Comparison of ENCODE assay signal across 8 mouse cellular contexts in the genomic region with DNA sequence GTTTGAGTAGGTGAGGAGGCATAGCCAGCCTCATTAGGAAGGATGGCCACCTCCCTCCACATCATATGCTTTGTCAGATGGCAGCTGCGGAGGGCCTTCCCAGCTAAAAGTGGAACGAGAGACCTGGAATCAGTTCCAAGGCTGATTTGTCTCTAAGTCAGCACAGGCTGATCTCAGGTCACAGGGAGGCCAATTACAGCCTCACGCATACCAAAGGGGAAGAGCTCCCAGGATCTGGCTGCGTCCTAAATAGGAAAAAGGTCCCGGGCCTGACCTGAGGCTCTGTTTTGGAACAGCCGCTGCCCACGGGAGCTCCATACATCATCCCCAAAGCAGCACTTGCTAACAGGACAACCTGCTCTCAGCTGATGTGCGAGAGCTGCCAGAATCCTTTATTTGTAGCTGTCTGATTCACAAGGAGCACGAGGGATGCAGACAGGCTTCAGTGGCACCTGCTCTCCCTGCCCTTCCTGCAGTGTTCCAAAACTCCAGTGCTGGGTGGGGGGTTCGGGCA.
A peak's percentile ranks its signal among the peaks of the same experiment; 100 is the strongest.
DNase-seq lines count a peak whose midpoint lies in the region; ATAC-seq and TF ChIP-seq lines count a peak whose summit lies in the region.

No protein-coding gene starts in this region.

- DNase-seq in frontal cortex, postnatal 25 days (ENCODE audit: low spot score in 2 of 2): no peak
- peak; percentile 56 for DNase-seq in right cerebral cortex, adult 18-20 months
- no peak for DNase-seq in right cerebral cortex, postnatal 4 days
- DNase-seq in heart, adult 8-10 months (ENCODE audit: low spot score): peak; percentile 78
- DNase-seq in midbrain, postnatal 0 days (ENCODE audit: low spot score): peak; percentile 31

- no peaks in the 10 kb centered on the region for H3K27me3 ChIP-seq in midbrain, postnatal 0 days (ENCODE audit: insufficient read depth, low read length)
- no peaks in the 10 kb centered on the region for H3K27me3 ChIP-seq in kidney, embryonic 15.5 days

- 47% methylated on average over 10 of the region's 10 CpGs for WGBS in midbrain, postnatal 0 days
- WGBS in kidney, embryonic 15.5 days: 23% methylated on average over 10 of the region's 10 CpGs

- TF ChIP-seq CTCF in midbrain, postnatal 0 days (IDR thresholded peaks at IDR 0.05): no peak

- H3K36me3 ChIP-seq in midbrain, postnatal 0 days (ENCODE audit: insufficient read depth, low read length): peaks cover 16% of the 10 kb centered on the region
- peaks cover 4% of the 10 kb centered on the region; the same call in 1 of the 2 replicates for H3K36me3 ChIP-seq in kidney, embryonic 15.5 days

- no peak overlapping the region for H3K9ac ChIP-seq in midbrain, postnatal 0 days (replicated peaks; ENCODE audit: low read length, poor library complexity, severe bottlenecking)
- H3K9ac ChIP-seq in kidney, embryonic 15.5 days: no peak overlapping the region

- H3K27ac ChIP-seq in midbrain, postnatal 0 days (ENCODE audit: low read depth, low read length): no peak overlapping the region
- no peak overlapping the region for H3K27ac ChIP-seq in kidney, embryonic 15.5 days

- no peak overlapping the region for H3K4me2 ChIP-seq in midbrain, postnatal 0 days (ENCODE audit: low read depth, low read length, poor library complexity, severe bottlenecking)
- H3K4me2 ChIP-seq in kidney, embryonic 15.5 days: no peak overlapping the region

- H3K4me3 ChIP-seq in midbrain, postnatal 0 days (ENCODE audit: low read depth, low read length): no peak overlapping the region
- H3K4me3 ChIP-seq in kidney, embryonic 15.5 days (replicated peaks): no peak overlapping the region

- peak; percentile 62 for ATAC-seq in frontal cortex, adult (ENCODE audit: low TSS enrichment)
- no peak for ATAC-seq in midbrain, postnatal 0 days (ENCODE audit: low FRiP score)
- no peak for ATAC-seq in activated CD4-positive, CD25-positive, alpha-beta regulatory T cell, adult 4 months
- ATAC-seq in kidney, embryonic 15.5 days (replicated peaks; ENCODE audit: low FRiP score): no peak

- no peaks in the 10 kb centered on the region for H3K4me1 ChIP-seq in midbrain, postnatal 0 days (ENCODE audit: insufficient read depth, low read length)
- peaks cover 11% of the 10 kb centered on the region for H3K4me1 ChIP-seq in kidney, embryonic 15.5 days

- H3K9me3 ChIP-seq in midbrain, postnatal 0 days (ENCODE audit: low read length): no peaks in the 10 kb centered on the region
- H3K9me3 ChIP-seq in kidney, embryonic 15.5 days (replicated peaks): no peaks in the 10 kb centered on the region

Comparison
In these comparisons a context has a peak if more than half of its experiments do, and no peak if none do; other contexts are left out.
1. DNase-seq: peak in right cerebral cortex, adult 18-20 months (single experiment), heart, adult 8-10 months (single experiment) and midbrain, postnatal 0 days (single experiment); none in frontal cortex, postnatal 25 days (0 of 2) and right cerebral cortex, postnatal 4 days (single experiment).